Mouse (Mus musculus): ENCODE data around the gene Nt5c3.

DNA sequence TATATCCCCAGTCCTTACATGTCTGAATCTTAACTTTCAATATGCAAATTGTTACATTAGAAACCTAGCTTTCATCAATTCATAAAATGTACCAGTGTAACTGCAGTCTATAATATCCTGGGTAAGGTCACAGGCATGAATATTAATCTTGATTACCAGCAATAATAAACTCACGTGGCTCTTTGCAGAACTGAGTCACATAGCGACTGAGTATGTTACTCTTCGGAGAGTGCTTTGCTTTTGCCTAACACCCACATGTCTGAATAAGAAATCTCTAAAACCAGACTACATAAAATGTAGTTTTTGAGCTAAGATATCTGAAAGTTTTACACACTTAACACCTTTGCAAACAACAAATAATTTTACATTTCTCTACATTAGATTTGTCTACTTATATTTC lies 22.4 kb downstream of the Nt5c3 start:
- no peak for TF ChIP-seq CEBPB (IDR thresholded peaks at IDR 0.05; ENCODE audit: insufficient read depth, poor library complexity, severe bottlenecking)
- no peak for TF ChIP-seq TCF12 (IDR thresholded peaks at IDR 0.05; ENCODE audit: insufficient read depth, poor library complexity, severe bottlenecking)
- TF ChIP-seq MAX (IDR thresholded peaks at IDR 0.05; ENCODE audit: low read depth): no peak
- no peak for TF ChIP-seq E2F4 (IDR thresholded peaks at IDR 0.05; ENCODE audit: insufficient read depth)
- TF ChIP-seq POLR2AphosphoS2 (IDR thresholded peaks at IDR 0.05; ENCODE audit: insufficient read length, low read depth): no peak
- TF ChIP-seq POLR2A (IDR thresholded peaks at IDR 0.05; ENCODE audit: insufficient read length, low read depth): no peak
- TF ChIP-seq MYOD1 (IDR thresholded peaks at IDR 0.05; ENCODE audit: control insufficient read depth in 1 of 3, insufficient read length in 2 of 3, low read depth in 2 of 3): no peak
- no peak for TF ChIP-seq TCF3 (IDR thresholded peaks at IDR 0.05; ENCODE audit: insufficient read length, low read depth)
- TF ChIP-seq MYOG (IDR thresholded peaks at IDR 0.05; ENCODE audit: control insufficient read depth in 1 of 3, insufficient read depth in 1 of 3, insufficient read length in 2 of 3, low read depth in 2 of 3): no peak
- TF ChIP-seq USF1 (IDR thresholded peaks at IDR 0.05; ENCODE audit: low read depth): no peak
- no peak for TF ChIP-seq SRF (IDR thresholded peaks at IDR 0.05; ENCODE audit: control insufficient read depth, insufficient read length, low read depth)
- TF ChIP-seq REST (IDR thresholded peaks at IDR 0.05; ENCODE audit: insufficient read depth, insufficient read length): no peak
